Mouse (Mus musculus) kidney, postnatal 0 days (tissue): ENCODE measurements at regions not wholly inside any gene's neighbourhood (a gene's known extent, or its start where the extent isn't known, plus 50 kb on each side); places are given as distances from the start of the nearest gene placed in this dataset.
A peak's percentile ranks its signal among the peaks of the same experiment; 100 is the strongest.
"Not testable (repeated sequence)": the region's sequence is repeated elsewhere in the genome, so short reads cannot be mapped to it uniquely, and the experiment has no call there.

Source experiments
- ATAC-seq: fragments of 200-750 bp; cut with Nextera tagmentation; replicated peaks from 2 replicates; pipeline ENCODE4 v1.8.0; 2017; ENCODE audit warnings: low read depth, moderate number of reproducible peaks, moderate TSS enrichment, moderate library complexity; ENCODE audit not compliant: low FRiP score
- DNase-seq: peaks from one replicate; pipeline ENCODE4 v3.0.0-alpha.2; 2016; ENCODE audit warnings: low spot score
- H3K27ac ChIP-seq: fragments of 300-500 bp; sonication (generic); 2 replicates; pipeline ENCODE4 v1.5.1; 2014; ENCODE audit warnings: mild to moderate bottlenecking
- H3K27me3 ChIP-seq: fragments of 300-500 bp; sonication (generic); 2 replicates; pipeline ENCODE4 v1.6.1; 2014; ENCODE audit warnings: low read length, mixed read lengths; ENCODE audit not compliant: insufficient read depth
- H3K36me3 ChIP-seq: fragments of 300-500 bp; sonication (generic); 2 replicates; pipeline ENCODE4 v1.6.1; 2014; ENCODE audit warnings: low read length, mixed read lengths; ENCODE audit not compliant: insufficient read depth
- H3K4me1 ChIP-seq: fragments of 300-500 bp; sonication (generic); replicated peaks from 2 replicates; pipeline ENCODE4 v1.6.1; 2014; ENCODE audit warnings: antibody characterized with exemption, low read length, mixed read lengths; ENCODE audit not compliant: insufficient read depth
- H3K4me2 ChIP-seq: fragments of 300-500 bp; sonication (generic); 2 replicates; pipeline ENCODE4 v1.6.1; 2014; ENCODE audit warnings: mild to moderate bottlenecking, low read length, moderate library complexity, mixed read lengths
- H3K4me3 ChIP-seq: fragments of 300-500 bp; sonication (generic); replicated peaks from 2 replicates; pipeline ENCODE4 v1.5.1; 2014; ENCODE audit warnings: low read depth, low read length
- H3K9ac ChIP-seq: fragments of 300-500 bp; sonication (generic); 2 replicates; pipeline ENCODE4 v1.6.1; 2014; ENCODE audit warnings: low read depth, low read length
- H3K9me3 ChIP-seq: fragments of 300-500 bp; sonication (generic); replicated peaks from 2 replicates; pipeline ENCODE4 v1.6.1; 2016; ENCODE audit warnings: low read length, inconsistent platforms, mixed read lengths
- CTCF ChIP-seq: IDR thresholded peaks from 2 replicates; pipeline ENCODE4 v1.5.1; 2016; ENCODE audit warnings: antibody characterized with exemption, low read depth, mild to moderate bottlenecking, moderate library complexity
- WGBS: fragments of 180-500 bp; shearing (Covaris S2); extraction: QIAGEN DNeasy Blood & Tissue Kit; methylation state at CpG from one replicate; pipeline ENCODE4 v1.1.7; 2014; 5-methylcytosine and 5-hydroxymethylcytosine counted together

- H3K9ac ChIP-seq, H3K27me3 ChIP-seq, H3K9me3 ChIP-seq, H3K4me1 ChIP-seq, H3K4me2 ChIP-seq, ATAC-seq, H3K27ac ChIP-seq, H3K36me3 ChIP-seq, H3K4me3 ChIP-seq: not testable (repeated sequence)
- peak; percentile 9 for DNase-seq
- TF ChIP-seq CTCF, result peak; percentile 49
- 75% methylated on average over 1 of the region's 1 CpGs for WGBS
These were observed 96.3 kb upstream of the 4930550L24Rik start for GRCm38 (mm10) chrX:58812824-58813223.
